19 mouse cellular contexts compared by ENCODE assay signal in the genomic region with DNA sequence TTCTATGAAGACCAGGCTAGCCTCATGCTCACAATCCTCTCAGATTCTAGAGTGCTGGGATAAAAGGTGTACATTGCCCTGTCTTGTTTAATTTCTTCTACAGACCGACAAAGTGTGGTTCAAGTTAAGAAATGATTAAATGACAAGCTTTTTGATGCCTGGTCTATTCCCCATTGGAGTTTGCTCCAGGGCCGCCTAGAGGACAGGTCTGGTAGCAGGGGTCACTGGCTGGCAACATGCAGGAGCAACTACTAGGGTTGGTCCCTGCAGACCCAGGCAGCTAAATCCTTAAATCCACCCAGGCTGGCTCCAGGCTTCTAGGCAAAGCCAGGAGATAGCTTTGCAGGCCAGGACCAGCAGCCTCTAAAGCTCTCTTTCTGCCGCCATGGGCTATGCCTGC.
"Had no signal": no experiment of that assay in that cellular context is flagged by ENCODE, and none has a peak within 500 bp of the region (broad histone marks: within the 10 kb centered on the region; RNA-seq: fewer than 3 reads in every experiment).

No protein-coding gene starts in this region.

- DNase-seq: left cerebral cortex, postnatal 4 days; liver; lung, adult 18-20 months; lung, postnatal 10 days; lung, postnatal 36 days; midbrain, embryonic 14.5 days; retina, postnatal 1 day; thymus, adult 18-20 months; thymus, postnatal 36 days had no signal

- H3K27ac ChIP-seq: hindbrain, embryonic 14.5 days; hindbrain, postnatal 0 days; limb, embryonic 13.5 days; liver, embryonic 12.5 days; liver, embryonic 15.5 days; lung, embryonic 15.5 days had no signal

- H3K4me2 ChIP-seq: hindbrain, embryonic 14.5 days; limb, embryonic 13.5 days; liver, embryonic 12.5 days; liver, embryonic 15.5 days; lung, embryonic 15.5 days; midbrain, embryonic 11.5 days had no signal

- H3K27me3 ChIP-seq: limb, embryonic 13.5 days; liver, embryonic 12.5 days; liver, embryonic 15.5 days; lung, embryonic 15.5 days had no signal

- H3K9me3 ChIP-seq: limb, embryonic 13.5 days; liver, embryonic 12.5 days; liver, embryonic 15.5 days; lung, embryonic 15.5 days; megakaryocyte, embryonic 14.5 days had no signal

- ATAC-seq: hindbrain, postnatal 0 days; inflammation-experienced regulatory T-cells, adult 6 months; intestine, embryonic 16.5 days; liver, embryonic 12.5 days had no signal

- H3K9ac ChIP-seq: hindbrain, embryonic 14.5 days; limb, embryonic 13.5 days; liver, embryonic 12.5 days; liver, embryonic 15.5 days; lung, embryonic 15.5 days had no signal

- H3K4me3 ChIP-seq: limb, embryonic 13.5 days; liver, embryonic 12.5 days; liver, embryonic 15.5 days; lung, embryonic 15.5 days; megakaryocyte, embryonic 14.5 days had no signal
